Mouse (Mus musculus): ENCODE data around the gene Paqr4.
A peak's percentile ranks its signal among the peaks of the same experiment; 100 is the strongest.
"Not testable (repeated sequence)": the region's sequence is repeated elsewhere in the genome, so short reads cannot be mapped to it uniquely, and the experiment has no call there.

The Paqr4 gene

DNA sequence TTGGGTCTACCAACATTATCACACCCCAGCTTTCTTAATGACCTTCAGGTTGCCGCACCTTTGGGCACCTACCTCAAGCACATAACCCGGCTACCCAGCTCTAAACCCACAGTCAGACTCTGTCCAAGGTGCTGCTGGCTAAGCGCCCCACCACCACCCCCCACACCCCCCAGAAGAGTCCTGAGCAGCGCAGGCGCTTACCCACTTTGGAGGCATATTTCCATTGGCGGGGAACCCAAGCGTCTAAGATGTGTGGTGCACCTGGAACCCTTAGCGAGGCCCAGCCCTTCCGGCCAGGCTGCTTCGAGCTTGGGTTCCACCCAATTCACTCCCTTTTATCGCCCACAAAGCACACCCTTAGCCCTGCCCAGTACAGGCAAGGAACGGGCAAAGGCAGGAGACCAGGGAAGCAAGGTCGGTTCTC is at the start of gene Paqr4:
Gene Paqr4 (minus strand): TSS at position 270 of the 424 bp plus-strand sequence.
- DNase-seq, result no peak

DNA sequence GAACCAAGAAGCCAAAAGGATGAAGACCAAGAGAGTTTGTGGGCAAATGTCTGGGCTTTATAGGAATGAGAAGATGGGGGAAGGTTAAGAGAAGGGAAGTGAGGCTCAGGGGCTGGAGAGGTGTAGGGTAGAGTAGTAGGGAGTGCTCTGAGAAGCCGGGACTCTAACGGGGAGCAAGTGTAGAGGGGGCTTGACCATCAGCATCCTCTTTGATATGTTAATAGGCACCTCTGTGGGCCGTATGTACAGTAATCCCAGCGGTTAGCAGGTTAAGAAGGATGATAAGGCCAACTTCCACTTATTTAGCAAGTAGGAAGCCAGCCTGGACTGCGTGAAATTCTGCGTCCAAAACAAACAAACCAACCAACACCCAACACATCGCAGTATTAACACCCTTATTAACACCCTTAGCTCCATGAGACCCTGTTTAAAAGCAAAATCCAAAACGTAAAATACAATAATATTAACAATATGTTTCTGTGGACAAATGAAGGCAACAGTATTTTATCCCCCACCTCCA is 49.1 kb upstream of the Paqr4 start:
- DNase-seq, result no peak

DNA sequence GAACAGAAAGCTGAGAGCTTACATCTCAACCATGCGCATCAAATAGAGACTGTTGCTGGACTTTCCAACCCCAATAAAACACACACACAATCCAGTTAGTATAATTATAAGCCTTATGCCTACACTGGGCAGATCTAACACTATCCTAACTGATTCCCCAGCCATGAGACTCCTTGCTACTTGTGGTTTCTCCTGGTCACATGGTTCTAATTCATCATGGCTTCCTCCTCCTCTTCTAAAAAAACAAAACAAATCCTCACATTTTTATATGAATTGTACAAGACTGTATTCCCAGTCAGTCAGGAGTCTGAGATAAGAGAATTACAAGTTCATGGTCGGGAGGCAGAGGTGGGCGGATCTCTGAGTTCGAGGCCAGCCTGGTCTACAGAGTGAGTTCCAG is 48.3 kb upstream of the Paqr4 start:
- no peak for DNase-seq

DNA sequence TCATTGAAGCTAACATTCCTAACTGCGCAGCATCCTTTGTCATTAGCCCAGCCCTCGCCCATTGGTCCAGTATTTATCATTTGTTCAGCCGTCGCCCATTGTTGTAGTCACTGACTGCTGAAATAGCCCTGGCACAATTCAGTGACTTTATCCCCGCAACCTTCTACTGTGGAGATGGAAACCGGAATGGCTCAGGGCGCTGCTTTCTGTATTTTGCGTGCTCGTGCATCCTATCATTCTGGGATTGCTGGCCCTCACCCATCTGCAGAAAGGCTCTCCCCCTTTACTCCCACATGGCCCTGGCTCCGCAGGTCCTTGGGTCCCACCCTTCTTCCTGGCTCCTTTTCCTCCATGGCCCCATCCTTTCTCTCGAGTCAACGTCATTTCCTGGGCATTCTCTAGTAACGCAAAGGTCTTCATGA is 45.9 kb upstream of the Paqr4 start:
- no peak for DNase-seq

DNA sequence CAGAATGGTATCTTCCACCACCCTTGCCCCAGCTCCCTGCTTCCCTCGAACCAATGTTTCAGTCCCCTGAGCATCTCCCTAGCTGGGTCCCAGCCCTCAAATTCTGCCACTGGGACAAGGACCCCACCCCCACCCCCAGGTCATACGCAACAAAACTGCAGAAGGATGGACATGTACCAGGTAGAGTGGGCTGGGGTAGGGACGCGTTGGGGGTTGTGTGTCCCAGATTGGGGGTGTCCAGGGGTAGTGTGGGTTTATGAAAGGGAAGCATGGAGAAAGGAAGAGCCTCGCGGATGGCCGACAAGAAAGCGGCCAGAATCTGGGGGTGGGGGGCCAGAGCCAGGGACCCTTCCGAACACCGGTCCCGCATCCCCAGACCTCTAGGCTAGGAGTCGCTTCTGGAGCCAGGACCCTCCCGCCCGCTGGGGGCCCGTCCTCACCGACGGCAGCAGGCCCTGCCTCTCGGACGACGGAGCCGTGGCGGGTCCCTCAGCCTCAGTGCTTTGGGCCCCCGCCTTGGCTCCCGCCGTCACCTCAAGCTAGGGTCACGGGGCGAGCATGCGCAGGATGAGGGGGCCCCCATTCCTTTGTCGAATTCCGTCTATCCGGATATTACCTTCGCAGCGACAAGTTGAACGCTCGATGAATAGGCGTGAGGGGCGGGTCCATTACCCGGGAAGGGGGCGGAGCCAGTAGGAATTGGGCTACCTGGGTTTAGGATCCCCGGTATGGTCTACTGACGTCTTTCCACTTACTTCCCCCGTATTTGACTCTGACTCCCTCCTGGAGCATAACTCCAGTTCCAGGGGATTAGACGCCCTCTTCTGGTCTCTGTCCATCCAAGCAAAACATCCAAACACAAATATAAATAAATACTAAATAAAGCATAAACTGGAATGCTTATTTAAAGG is 45.1 kb upstream of the Paqr4 start, which contains the start of gene Flywch2:
Gene Flywch2 (minus strand): TSS at position 521 of the 911 bp plus-strand sequence.
- peak; percentile 74 for DNase-seq

DNA sequence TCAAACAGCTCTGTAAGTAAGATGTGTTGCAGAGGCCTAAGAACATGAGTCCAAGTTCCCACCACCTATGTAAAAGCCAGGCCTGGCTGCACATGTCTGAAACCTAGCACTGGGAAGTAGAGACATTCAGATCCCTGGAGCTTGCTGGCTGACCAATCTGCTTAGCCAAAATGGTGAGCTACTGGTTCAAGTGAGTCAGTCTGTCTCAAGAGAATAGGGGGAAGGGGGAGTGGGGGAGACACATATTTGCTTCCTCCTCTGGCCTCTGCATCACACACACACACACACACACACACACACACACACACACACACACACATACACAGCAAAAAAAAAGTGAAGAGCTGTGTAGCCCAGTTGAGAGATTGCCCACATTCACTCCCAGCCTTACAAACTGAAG is 42.7 kb upstream of the Paqr4 start:
- no peak for DNase-seq

DNA sequence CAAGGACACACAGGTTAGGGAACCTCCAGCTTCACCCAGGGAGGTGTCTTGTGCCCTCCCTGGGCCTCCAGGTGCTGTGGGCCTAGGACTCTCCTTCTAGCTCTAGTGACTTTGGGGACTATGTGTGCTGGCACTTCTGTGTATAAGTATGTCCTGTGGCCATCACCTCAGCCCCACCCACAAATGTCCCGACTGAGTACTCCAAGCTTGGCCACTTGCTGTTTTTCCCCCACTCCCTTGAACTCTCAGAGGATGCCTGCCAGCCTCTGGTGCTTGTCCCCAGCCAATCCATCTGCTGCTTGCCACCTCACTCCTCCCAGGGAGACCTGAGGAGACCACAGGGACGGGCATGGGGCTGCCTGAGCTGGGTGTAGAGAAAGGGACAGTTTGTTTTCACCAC is 37.8 kb upstream of the Paqr4 start:
- DNase-seq, result no peak

DNA sequence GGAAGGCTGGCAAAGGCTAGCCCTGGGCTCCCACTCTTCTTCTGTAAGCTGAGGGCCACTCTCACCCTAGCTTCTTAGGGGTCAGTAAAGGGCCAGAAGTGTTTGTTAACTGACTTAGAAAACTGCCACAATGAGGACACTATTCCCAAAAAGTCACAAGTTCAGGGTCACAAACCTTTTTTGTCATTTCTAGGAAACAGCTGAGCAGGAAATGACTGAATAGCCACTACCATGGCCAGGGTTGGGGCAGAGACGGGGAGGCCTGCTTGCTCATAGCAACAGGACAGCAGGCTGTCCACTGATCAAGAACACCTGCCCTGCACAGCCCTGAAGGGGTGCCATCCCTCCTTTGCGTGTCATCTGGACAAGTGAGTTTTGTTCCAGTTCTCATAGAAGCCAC is 36.5 kb upstream of the Paqr4 start:
- DNase-seq, result no peak

DNA sequence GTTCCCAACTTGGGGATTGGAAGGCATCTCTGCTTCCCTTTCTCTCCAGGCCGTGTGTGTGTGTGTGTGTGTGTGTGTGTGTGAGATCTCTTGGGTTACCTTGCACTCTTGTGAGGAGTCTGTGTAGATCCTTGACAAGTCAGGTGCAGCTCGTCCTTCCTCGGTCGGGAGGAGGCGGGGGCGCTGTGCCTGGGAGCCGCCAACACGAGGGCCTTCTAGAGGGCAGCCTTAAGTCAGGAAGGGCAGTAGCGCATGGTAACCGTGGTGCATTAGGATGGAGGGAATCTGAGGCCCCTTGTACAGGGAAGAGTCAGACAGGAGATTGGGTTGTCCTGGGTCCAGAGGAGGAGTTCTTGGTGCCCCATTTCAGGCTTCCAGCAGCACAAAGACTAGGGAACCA is 35.5 kb upstream of the Paqr4 start:
- DNase-seq, result no peak

DNA sequence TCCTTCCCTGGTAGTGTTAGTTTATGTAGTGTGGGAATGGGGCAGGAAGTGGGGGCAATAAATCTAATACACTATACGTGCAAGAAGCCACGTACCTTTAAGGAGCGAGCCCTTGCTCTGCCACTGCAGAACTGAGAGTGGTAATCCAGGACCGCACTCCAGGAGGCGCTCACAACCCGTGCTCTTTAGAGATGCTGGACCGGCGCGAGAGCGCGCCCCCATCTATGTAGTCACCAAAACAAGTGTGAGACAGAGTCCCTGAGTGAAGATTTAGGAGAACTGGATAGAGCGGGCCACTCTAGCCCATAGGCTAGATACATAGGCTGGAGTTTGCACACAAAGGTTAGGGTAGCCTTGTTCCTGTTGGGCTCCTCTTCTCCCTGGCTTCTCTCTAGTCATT is 33.4 kb upstream of the Paqr4 start:
- peak; percentile 90 for DNase-seq

DNA sequence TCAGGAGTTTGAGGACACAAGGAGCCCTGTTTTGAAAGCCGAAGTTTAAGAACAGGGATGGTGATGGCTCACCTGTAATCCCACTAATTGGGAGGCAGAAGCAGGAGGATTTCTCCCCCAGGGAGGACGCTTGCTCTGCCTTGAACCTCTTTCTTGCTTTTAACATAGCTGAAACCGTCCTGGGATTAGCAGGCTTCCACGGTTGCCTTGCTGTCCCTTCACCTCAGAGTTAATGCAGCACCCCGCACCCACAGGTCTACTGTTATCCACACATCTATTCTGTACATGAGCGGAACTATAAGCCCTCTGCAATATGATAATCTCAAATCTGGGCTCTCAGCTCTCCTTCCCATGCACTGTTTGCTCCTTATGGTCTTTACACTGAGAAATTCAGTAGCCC is 33.0 kb upstream of the Paqr4 start:
- DNase-seq, result no peak

DNA sequence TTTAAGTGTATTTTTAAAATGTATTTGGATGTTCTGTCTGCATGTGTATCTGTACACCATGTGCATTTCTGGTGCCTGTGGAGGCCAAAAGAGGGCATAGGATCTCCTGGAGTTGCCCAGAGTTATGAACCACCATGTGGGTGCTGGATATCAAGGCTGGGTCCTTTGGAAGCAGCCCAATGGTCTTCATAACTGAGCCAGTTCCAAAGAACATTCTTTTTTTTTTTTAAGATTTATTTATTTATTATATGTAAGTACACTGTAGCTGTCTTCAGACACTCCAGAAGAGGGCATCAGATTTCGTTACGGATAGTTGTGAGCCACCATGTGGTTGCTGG is 31.5 kb upstream of the Paqr4 start:
- DNase-seq, result not testable (repeated sequence)

DNA sequence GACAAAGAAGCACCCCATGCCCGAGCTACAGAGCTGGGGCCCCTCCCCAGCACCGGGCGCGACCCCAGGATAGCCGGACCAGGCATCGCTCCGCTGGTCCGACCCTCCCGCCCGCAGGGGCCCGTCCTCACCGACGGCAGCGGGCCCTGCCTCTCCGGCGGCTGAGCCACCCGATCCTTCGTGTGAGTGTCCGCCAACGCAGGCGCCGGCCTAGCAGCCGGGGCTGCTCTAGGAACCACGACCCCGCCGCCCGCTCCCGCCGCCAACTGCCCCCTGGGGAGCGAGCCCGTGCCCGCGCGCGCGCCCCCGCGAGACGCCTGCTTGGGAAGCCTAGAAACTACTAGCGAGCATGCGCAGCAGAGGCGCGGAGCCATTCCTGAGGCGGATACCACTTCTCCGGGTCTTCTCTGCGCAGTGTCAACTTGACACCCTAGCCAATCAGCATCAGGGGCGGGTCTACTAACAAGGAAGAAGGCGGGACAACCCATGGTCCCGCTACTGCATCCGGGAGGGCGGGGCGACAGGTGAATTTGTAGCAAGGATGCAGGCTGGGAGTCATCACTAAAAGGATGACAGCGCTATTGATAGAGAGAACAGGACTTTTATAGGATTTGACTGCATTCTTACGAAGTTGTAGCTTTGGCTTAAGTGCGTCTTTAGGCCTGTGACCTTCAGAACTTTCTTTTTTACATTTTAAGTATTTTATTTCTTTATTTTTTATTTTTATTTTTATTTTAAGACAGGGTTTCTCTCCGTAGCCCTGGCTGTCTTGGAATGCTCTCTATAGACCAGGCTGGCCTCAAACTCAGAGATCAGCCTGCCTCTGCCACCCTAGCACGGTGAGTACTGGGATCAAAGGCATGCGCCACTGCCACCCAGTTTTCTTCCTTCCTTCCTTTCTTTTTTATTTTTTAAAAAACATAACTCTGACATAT is 30.9 kb upstream of the Paqr4 start, which contains the start of gene Flywch1:
Gene Flywch1 (minus strand): TSS at position 319 of the 935 bp plus-strand sequence.
- DNase-seq, result peak; percentile 97

DNA sequence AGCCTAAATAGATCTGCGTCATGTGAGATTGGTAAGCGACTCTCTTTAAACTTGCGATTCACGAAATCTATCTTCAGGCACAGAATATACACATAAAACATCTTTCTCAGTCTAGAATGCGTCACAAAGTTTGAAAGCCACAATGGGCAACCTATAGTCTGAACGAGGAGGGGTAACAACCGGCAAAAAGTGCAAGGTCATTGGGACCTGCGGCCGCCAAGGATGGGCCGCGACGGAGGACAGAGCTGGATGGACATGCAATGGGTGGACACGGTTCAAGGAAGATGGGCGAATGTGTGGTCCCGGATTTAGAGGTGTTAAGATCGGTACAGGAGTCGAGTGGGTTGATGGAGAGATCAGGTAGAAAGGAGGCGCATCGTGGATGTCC is 30.2 kb upstream of the Paqr4 start:
- DNase-seq, result no peak

DNA sequence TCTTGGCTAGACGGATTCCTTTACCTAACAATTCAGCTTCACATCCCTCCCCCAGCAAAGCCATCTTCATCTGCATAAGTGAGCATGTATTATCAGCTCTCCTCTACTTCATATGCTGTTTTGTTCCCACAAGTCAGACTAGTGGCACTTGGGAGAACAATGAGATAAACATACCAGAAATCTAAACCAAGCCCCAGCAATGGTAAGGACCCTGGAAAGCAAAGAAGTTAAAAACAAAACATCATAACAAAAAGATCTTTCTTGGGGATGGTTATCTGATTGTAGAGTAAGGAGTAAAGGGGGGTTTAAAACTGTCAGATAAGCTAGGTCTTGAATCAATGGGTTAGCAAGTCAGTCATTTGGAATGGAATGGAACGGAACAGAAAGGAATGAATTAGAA is 29.8 kb upstream of the Paqr4 start:
- no peak for DNase-seq

DNA sequence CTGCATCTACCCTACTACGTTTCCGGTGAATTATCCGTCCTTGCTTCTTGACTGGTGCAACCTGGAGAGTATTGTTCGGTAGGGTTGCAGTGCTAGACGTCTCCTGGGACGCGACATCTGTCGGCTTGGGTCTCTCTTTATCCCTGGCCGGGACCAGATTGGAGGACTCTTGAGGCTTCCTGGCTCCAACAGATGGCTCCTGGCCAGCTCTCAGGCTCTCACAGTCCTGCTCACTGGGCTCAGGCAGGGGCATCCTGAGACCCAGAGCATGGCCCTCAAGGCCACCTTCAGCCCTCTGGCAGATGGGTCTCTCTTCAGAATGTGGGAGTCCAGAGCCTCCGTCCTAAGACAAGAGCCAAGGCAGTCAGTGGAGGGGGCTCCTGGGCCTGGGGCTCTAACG is 22.3 kb upstream of the Paqr4 start:
- DNase-seq, result no peak

DNA sequence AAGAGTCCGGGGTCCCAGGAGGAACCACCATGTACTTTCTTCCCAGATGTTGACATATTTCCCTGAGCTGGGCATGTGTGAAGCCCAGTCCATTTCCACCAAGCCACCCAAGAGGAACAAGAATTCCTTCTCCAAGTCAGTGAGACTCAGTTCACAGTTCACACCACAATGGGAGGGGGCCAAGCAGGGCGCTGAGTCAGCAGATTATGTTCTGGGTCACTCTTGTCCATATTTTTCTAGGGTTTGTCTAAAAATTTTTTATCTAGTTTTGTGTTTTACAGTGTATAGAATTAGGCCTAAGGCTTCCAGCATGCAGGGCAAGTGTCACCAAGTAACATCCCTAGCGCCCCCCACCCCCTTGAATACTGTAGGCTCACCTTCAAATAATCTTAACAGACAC is 20.5 kb upstream of the Paqr4 start:
- no peak for DNase-seq

DNA sequence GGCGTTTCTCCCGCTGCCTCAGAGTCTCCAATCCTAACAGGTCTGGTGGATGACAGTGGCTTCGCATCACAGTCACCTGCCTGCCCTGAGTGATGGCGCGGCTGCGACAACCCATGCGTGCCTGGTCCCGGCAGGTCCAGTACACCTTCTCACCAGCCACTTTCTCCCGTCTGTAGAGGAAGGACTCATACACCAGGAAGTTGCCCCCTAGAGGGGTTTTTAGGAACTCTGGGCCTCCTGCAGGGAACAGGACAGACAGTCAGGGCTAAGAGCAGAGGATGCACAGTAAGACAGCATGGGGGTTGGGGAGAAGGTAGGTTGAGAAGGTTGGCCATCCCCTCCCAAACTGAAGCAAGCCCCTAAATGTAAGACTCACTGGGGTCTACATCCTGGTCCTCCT is 19.6 kb upstream of the Paqr4 start:
- DNase-seq, result no peak

DNA sequence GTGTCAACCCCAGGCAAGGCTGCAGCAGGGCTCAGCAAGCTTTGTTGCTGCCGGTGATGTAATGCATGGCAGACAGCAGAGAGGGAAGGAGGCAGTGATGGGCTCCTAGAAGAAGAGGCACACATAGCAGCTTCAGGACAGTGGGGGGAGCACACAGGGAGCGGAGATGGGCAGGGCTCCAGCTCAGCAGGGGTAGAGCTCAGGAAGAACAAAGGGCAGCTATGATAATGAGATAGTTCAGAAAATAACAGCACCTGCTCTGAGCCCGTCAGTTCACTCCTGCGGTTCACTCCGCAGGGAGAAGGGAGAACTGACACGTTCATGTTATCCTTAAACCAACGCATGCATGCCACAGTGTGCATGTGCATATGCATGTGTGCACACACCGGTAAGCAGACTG is 18.1 kb upstream of the Paqr4 start:
- DNase-seq, result no peak

DNA sequence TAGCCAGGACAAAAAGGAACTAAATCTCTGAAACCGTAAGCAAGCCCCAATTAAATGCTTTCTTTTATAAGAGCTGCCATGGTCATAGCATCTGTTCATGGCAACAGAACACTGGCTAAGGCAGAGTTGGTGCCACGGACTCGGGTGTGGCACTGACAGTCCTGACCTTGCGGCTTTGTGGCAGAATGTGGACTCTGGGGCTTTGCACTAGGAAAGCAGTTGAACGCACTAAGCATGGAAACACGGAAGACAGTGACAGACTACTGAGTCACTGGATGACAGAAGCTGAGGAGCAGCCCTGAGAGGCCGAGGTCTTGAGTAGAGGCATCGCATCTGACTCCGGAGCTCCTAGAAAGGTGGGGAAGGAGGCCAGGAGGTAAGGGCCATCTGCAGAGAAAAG is 16.9 kb upstream of the Paqr4 start:
- no peak for DNase-seq

DNA sequence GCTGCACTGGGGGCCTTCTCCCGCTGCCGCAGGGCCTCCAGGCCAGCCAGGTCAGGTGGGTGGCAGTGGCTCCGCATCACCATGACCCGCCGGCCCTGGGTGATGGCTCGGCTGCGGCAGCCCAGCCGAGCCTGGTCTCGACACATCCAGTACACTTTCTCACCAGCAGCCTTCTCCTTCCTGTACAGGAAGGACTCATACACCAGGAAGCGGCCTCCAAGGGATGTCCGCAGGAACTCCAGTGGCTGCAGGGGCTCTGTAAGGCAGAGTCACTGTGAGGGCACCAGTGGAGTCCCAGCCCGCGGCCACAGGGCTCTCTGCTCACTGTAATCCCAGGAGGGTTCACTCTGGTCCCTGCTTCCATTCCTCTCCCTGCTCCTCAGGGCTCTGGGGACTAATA is 15.0 kb upstream of the Paqr4 start:
- DNase-seq, result no peak

DNA sequence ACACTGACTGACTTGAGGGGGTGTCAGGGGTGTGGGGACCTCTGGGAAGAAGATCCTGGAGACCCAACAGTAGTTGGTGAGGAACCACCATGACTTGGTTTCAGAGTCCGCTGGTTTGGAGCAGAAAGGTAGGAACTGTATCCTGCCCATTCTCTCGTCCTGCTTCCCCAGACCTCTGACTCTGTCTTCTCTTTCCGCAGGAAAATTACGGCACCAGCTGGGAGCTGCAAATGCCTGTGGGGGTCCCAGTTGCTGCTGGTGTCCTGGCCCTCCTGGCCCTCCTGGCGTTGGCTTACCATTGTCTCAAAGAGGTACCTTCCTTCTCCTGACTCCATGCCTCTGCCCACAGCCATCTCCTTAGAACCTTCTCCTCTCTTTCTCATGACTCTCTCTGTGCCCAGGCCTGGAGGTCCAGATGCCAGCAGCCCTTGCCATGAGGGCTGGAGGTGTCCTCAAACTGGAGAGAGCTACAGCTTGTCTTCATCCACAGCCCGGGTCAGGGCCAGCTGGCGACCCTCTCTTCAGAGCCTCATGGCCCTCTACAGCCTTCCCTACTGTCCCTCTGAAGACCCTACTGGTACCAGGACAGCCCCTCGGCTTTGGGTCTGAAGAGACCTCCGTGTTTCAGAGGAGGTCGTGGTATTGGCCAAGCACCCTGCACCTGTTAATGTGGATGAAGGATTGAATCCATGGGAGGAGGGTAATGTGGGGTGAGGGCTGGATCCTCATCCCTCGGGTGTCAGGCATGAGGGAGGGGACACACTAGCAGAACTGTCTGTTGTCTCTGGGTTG is 8.9 kb upstream of the Paqr4 start:
- no peak for DNase-seq
